Mouse (Mus musculus): ENCODE results near the gene Rela.

The Rela gene

DNA sequence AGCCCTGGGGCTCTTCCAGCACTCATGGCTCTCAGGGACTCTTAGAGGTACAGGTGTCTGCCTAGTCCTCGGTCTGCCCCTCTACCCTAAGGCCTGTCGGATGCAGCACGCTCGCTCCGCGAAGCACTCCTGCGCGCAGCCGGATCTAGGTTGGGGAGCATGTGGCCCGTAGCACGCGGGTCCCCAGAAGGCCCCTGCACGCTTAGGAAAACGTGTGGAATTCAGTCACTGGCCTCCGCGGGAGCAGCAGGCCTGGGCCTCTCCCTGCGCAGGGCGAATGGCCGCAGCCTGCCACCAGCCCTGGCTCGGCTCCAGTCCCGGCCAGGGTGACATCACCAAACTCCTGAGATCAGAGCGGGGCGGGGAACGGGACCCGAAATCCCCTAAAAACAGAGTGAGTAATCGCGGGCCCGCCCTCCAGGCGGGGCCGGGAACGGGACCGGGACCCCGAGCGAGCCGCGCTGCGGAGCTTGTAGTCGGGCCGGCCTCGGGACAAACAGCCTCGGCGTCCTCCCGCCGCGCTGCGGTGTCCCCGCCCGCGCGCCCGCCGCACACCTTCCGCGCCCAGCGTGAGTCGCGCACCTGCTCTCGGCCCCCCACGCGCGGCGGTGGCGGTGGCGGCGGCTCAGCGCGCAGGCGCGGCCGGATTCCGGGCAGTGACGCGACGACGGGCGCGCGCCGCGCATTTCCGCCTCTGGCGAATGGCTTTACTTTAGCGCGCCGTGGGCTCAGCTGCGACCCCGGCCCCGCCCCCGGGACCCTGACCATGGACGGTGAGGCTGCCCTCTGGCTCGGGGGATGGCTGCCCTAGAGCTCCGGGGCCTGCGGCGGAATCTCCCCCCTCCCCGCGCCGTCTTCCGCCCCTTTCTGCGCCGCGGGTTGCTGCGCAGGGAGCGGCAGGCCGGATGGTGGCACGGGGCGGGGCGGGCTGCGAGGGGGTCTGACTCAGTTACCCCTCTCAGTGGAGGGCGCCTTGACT is at the start of gene Rela:
Gene Rela (plus strand): TSS at position 415 of the 979 bp plus-strand sequence.
- peak; percentile 74 to 76 for DNase-seq

DNA sequence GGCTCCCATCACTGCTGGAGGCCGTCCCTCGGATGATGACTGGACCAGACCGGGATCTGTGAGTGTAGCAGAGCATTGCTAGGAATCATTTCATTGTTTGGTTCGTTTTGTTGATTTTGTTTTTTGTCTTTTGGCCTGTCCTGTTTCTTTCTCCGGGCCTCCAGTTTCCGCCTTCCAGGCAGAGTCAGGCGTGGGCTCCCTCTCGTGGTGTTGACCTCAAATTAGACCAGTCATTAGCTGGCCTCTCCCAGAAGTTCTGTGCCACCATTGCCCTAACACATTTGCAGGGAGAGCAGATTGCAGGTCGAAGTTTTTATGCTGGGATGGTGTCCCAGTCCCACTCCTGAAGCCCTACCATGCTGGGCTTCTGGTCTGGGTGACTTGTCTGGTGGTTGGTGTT is 48.1 kb upstream of the Rela start:
- DNase-seq, result no peak

DNA sequence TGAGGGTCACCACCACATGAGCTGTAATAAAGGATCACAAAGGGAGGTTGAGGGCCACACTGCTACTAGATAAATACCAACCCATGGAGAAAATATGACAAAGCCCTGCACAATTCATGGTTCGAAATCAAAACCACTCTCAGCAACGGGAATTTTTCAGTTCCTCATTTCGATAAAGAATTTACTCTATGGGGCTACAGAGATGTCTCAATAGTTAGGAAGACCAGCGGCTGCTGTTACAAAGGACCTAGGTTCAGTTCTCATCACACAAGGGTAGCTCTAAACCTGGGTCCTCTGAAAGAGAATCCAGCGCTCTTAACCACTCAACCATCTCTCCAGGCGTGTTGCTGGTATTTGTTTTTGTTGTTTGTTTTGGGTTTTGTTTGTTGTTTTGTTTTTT is 45.4 kb upstream of the Rela start:
- no peak for DNase-seq

DNA sequence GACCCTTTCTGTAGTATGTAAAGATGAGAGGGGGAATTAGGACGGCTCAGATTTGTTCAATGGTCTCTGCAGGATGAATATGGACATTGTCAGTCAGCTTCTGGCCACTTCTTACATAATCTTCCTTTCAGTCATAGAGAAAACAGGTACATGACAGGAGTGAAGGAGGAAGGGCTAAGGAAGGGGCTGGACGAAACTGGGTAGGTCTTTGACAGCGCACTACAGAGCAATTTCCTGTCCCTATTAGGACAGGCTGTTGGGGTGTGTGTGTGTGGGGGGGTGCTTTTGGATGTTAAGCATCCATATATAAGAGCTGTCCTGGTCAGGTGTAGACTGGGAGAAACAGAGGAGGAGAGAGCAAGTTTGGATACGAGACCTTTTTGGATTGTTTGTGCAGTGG is 38.1 kb upstream of the Rela start:
- no peak for DNase-seq

DNA sequence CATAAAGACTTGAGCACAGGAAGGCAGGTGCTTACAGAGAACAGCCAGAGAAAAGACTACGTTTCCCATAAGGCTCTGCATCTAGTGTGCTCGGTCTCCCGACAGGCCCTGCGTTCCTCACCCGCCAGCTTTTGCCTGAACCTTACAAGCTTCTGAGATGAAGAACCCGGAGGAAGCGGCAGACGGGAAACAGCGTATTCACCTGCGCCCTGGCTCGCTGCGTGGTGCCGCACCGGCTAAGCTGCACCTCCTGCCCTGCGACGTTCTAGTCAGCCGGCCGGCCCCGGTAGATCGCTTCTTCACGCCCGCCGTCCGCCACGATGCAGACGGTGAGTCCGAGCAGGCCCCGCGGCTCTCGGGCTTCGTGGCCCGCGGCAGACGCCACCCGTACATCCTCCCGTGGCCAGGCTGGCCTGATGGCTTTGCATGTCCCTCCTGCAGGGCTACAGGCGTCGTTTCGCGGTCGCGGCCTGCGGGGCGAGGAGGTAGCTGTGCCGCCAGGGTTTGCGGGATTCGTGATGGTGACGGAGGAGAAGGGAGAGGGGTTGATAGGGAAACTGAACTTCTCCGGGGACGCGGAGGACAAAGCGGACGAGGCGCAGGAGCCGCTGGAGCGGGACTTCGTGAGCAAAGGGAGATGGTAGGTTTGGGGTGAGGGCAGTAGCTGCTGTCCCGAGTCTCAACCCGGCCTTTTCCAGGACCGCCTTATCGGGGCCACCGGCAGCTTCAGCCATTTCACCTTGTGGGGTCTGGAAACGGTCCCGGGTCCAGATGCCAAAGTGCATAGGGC is 35.3 kb upstream of the Rela start, which contains the start of gene Rnaseh2c:
Gene Rnaseh2c (plus strand): TSS at position 122 of the 790 bp plus-strand sequence.
- peak; percentile 78 to 83 for DNase-seq

DNA sequence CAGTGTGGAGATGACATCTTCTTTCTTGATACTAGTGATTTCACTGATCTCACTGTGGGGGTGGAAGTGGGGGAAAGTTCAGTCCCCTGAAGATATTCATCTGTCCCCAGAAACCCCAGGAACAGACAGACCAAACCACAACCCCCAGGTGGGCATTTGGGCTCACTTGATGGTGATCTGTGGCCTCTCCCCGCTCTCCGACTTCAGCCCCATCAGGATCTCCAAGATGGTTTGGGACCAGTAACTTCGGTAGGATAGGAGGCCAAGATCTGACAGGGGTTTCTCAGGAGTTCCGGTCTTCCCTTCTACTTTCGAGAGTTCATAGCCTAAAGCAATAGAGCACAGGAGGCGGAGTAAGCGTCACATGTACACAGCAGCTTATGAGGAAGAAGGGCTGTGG is 33.6 kb upstream of the Rela start:
- no peak for DNase-seq

DNA sequence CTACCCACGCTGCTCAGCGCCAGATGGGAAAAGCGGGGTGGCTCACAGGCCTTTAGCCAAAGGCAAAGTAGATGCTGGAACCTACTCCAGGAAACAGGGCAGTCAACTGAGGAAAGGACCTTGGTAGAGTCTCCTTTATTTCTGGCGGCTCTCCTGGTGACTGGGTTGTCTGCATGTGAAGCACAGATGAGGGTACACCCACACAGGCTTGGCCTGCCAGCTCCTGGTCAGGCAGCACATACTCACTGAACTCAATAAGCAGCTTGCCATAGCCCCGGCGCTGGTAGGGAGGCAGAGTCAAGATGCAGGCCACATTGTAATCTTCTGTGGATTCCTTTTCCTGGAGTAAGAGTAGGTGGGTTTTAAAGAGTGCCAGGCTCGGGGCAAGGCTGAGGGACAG is 32.2 kb upstream of the Rela start:
- no peak for DNase-seq

DNA sequence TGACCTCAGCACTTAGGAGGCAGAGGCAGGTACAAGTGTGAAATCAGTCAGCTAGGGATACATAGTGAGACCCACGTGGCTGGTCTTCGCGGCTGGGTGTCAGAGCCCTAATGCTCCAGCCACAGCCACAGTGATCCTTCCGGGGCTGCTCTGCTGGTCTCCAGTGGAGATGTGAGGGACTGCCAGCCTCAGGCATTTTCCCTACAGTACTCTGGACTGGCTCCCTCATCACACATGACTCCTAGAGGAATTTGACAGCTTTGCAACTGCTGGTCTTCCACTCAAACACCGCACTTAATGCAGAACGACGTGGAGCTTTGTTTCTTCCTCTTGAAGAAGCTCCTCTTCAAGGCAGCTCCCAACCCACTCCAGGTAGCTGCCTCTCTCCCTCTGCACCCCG is 31.1 kb upstream of the Rela start:
- DNase-seq, result no peak

DNA sequence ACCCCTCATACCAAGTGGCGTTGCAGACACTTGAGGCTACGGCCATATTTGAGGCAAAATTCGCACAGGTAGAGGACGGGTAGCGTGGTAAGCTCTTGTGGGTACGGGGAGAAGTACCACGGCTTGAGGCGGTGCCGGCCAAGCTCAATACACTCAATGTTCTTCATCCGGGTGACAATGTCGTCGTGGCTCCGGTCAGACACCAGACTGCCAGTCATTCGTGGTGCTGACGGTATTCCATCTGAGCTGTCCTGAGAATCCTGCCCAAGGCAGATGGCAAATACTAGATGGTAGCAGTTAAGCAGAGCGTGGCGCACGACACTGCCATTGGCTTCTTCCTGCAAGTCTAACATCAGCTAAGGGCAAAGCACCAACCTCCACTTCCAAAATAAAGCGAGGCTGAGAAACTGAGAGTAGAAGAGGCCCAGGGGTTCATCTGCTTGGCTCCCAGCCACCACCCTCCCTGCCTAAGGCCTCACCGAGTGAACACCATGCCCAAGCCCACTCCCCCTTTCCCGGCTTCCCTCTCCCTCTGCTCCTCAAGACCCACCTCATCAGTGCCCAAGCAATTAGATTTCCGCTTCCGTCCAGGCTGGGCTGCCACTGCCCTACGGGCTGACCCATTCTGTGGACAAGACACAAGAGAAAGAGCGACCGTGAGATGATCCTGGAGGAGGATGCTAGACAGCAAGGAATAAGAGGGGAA is 29.4 kb upstream of the Rela start:
- no peak for DNase-seq

DNA sequence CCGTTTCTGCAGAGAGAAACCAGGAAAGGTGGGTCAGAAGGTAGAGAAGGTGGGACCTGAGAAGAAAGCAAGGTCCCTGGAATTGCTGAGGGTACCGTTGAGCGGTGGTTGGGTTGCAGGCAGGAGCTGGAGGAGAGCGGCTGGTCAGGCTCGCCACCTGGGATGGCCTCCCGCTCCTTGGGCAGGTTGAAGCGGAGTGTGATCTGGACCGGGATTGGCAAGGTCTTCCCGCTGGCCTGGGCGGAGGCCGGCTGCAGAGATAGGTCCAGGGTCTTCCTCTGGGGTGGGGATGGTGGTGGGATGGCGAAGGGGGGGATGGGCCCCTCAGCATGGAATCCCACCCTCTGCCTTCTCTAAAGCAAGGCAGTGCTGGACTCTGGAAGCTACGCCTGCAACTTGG is 28.6 kb upstream of the Rela start:
- no peak for DNase-seq

DNA sequence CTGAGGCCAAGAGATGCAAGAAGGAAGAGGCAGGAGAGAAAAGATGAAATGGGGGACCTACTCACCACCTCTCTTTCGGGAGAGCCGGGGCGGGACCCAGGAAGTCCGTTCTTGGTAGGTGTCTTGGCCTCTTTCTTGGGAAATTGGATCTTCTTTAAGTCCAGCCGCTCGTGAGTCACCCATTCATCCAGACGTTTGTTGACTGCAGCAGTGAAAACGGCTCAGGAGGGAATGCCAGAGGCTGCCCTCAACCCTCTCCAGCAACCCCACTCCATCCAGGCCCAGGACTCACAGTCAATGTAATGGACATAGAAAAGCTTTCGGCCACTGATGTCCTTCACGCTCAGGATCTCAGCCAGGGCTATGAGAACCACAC is 28.1 kb upstream of the Rela start:
- DNase-seq, result peak in 1 of 2 experiments; percentile 11

DNA sequence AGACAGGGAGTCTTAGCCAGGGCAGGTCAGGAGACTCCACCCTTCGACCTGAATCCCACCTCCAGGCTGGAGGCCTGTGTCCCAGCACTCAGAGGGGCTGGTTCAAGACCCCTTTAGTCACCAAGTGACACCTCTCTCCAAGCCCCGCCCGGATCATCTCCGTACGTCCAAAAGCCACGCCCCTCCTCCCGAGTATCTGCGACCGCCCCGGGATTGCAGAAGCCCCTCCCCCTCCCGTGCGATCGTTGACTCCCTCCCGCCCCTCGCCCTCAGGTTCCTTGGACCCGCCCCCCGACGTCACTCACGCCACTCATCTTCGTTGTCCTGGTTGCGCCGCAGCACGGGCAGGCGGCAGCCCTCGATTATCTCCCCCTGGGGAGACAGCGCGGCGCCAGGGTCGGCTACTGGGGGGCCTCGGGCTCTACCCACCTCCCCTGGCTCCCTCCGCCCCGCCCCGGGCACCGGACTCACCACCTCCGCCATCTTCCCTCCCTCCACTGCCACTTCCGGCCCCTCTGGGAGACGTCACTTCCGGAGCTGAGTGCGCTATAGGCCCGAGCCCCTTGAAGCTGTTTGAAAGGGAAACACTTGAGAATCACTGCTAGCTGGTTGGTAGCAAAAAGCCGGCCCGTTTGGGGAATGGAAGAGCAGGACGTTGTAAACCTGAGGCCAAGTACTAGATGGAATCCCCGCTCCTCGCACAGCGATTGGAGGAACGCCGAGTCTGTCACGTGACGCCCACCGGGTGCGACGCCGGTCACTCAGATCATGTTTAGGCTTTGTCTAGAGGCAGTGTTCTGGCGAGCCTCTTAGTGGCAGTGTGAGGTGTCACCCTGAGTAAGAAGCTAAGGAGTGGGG is 27.5 kb upstream of the Rela start, which contains the start of gene Kat5:
Gene Kat5 (minus strand): TSS at position 691 of the 858 bp plus-strand sequence.
- DNase-seq, result peak; percentile 80 to 89

DNA sequence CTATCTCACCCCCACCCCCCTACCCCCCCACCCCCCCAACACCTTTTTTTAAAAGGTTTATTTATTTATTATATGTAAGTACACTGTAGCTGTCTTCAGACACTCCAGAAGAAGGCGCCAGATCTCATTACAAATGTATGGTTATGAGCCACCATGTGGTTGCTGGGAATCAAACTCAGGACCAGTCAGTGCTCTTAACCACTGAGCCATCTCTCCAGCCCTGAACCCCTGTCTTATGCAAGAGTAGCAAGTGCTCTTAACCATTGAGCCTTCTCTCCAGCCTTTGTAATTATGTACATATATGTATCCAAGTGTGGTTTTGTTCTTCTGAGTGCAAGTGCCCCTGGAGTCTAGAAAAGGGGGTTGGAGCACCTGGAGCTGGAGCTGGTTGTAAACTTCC is 25.3 kb upstream of the Rela start:
- no peak for DNase-seq

DNA sequence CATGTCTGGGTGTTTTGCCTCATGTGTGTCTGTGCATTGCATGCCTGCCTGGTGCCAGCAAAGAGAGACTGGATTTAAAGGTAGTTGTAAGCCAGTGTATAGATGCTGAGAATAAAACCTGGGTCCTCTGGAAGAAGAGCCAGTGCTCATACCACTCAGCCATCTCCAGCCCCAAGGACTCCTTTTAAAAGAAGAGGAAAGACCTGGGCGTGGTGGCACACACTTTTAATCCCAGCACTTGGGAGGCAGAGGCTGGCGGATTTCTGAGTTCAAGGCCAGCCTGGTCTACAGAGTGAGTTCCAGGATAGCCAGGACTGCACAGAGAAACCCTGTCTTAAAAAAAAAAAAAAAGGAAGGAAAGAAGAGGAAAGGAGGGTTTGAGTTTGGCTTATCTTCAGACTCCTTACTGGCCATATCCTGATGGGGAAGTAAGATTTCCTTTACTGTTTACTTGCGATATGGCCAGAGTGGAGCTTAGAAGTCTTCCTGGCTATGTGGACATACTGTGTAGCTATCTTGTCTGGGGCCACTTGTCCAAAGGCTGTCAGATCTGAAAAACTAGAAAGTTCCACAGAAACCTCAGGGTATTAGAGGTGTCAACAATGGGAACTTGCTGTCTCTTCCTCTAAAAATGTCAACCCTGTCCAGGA is 24.4 kb upstream of the Rela start:
- DNase-seq, result no peak

DNA sequence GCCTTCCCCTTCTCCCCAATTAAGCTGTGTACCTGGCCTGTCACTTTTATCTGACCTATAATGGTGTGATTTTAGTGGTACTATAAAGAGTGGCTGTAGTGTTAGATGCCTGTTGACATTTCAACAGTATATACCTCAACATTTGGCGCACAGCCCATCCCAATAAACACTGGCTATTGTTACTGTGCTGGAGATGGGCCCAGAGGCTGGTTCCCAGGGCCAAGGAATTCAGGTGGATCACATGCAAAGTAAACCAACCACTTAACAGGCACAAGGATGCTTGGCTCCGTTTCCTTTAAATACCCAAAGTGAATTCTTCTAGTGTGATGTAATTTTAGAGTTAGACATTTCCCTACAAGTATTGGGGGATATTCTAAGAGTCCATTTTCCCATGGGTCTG is 22.3 kb upstream of the Rela start:
- DNase-seq, result no peak

DNA sequence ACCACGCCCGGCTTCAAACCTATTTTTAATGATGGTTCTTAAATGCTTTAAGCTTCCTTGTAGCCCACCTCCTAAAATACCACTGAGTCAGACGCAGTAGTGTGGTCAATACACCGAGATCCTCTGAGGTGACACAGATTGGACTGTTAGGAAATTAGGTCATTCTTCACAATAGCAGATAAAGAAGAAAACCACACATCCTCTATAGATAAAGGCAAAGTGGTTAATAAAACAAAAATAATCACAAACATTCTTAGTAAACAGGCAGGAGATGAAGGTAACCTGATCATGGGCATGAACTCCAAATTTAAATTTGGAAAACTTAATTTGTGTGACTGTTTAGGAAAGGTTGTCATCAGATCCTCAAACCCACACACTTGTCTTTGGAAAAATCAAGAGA is 17.3 kb upstream of the Rela start:
- DNase-seq, result no peak

DNA sequence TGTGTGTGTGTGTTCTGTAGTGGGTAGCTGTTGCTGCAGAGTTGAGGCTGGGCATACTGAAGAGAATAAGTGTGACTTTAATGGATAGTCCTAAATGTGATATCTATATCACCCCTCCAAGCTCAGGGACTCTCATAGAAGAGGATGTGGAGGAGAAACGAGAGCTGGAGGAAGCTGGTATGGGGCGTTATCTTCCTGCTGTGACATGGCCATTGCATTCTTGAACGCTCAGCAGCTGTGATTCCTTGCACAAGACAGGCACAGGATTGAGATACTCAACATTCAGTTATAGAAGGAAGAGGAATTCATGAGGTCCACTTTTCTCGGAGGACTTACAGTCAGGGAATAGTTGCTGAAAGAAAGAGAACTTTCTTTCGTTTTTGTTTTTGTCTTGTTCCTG is 15.4 kb upstream of the Rela start:
- DNase-seq, result no peak

DNA sequence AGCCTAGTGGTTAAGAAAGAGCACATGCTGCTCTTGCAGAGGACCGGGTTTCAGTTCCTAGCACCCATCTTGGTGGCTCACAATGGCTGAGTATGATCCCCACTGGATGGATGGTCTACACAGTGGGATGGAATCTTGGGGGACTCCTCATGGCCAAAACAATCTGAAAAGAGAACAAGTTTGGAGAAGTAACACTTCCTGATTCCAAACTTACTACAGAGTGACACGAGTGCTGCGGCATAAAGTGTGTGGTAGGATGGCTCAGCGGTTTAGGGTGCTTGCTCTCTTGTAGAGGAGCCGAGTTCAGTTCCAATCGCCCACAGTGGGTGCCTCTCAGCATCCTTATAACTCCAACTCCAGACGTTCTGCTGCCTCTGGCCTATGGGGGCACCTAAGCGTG is 12.0 kb upstream of the Rela start:
- no peak for DNase-seq

DNA sequence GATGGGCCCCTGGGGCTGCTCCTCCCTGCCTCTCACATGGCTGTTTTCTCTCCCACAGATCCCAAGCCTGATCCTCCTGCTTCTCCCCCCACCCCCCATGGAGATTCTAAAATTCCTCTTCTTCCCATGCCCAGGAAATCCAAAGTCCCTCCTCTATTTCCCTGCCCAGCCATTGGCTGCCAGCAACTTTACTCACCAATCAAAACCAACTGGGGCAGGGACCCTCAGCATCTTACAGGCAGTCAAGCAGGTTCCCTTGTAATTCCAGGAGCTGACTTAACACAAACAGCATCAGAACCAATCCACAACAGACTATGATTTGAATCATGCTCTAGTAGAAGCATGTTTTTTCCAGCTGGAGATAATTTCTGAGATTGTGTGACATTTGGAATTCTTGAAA is 7.4 kb upstream of the Rela start:
- no peak for DNase-seq

DNA sequence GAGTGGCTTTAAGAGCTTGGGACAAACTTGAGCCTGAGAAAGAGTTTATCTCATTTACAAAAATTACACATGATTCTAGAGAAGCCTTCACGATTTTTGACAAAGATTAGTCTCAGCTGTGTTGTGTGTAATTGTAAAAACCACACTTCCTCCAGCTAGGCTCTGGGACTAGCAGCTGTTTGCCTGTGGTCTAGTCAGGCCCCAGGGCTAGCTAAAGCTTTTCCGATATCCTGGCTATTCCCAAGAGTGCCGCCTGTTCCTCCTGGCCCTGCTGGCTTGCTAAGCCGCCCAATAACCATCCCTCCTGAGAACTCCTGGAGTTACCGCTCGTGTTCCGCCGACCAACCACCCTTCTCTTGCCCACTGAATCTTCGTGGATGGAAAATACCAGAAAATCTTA is 5.2 kb upstream of the Rela start:
- DNase-seq, result no peak

DNA sequence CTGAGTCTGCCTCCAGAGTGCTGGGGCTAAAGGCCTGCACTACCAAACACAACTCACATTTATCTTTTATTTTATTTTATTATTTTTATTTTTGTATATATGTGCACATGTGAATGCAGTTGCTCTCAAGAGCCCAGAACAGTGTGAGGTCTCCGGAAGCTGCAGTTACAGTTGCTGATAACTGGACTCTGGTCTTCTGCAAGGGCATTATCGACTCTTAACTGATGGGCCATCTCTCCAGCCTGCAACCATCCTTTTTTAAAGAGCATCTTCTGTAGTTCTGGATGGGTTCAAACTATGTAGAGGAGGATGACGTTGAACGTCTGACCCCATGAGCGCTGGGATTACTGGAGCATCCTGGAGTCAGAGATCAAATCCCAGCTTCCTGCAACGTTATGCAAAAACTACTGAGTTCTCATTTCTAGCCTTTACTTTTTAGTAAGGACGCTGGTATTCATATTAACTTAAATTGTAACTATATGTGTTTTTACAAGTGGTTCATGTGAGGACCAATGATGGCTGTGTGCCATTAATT is 1.2 kb upstream of the Rela start:
- no peak for DNase-seq

Measured in thymus, adult 18-20 months (tissue).